Mouse (Mus musculus) T-helper 1 cell (primary cell): ENCODE measurements around the gene Fat3.

Source experiments
- in situ Hi-C: fragments of 300-600 bp; cut with MboI, MseI; formaldehyde crosslinking; loops from one replicate; pipeline ENCODE4 v1.15.1; 2025; ENCODE audit warnings: high pct_unique_total_duplicates

Fat3 gene

GRCm38 (mm10) chr9:16029066-16029465 is 472.0 kb downstream of the Fat3 start:
- in situ Hi-C loops: no loop called here

- in situ Hi-C loops: no loop called here
Observed at GRCm38 (mm10) chr9:16028394-16028911, 472.6 kb downstream of the Fat3 start.

- in situ Hi-C loops: no loop called here
Observed at GRCm38 (mm10) chr9:16026054-16026453, 475.0 kb downstream of the Fat3 start.

- in situ Hi-C loops: no loop called here
Observed at GRCm38 (mm10) chr9:16024706-16025105, 476.4 kb downstream of the Fat3 start.

GRCm38 (mm10) chr9:16014115-16014514 is 487.0 kb downstream of the Fat3 start:
- in situ Hi-C loops: no loop called here

- in situ Hi-C loops: no loop called here
Observed at GRCm38 (mm10) chr9:16011382-16011781, 489.7 kb downstream of the Fat3 start.

GRCm38 (mm10) chr9:16007516-16007915 is 493.6 kb downstream of the Fat3 start:
- in situ Hi-C loops: loop anchor here (10.0 kb wide), 1 partner anchor 1177 kb away; no protein-coding TSS in a partner anchor

GRCm38 (mm10) chr9:16002991-16003390 is 498.1 kb downstream of the Fat3 start:
- in situ Hi-C loops: loop anchor here (10.0 kb wide), 1 partner anchor 1182 kb away; no protein-coding TSS in a partner anchor

- in situ Hi-C loops: no loop called here
Observed at GRCm38 (mm10) chr9:15994762-15995161, 506.3 kb downstream of the Fat3 start.

- in situ Hi-C loops: no loop called here
Observed at GRCm38 (mm10) chr9:15994177-15994576, 506.9 kb downstream of the Fat3 start.

GRCm38 (mm10) chr9:15992158-15992846 is 508.8 kb downstream of the Fat3 start:
- in situ Hi-C loops: no loop called here

GRCm38 (mm10) chr9:15978317-15978716 is 522.8 kb downstream of the Fat3 start:
- in situ Hi-C loops: no loop called here

GRCm38 (mm10) chr9:15976959-15977663 is 524.0 kb downstream of the Fat3 start:
- in situ Hi-C loops: no loop called here

- in situ Hi-C loops: no loop called here
Observed at GRCm38 (mm10) chr9:15975999-15976398, 525.1 kb downstream of the Fat3 start.

- in situ Hi-C loops: no loop called here
Observed at GRCm38 (mm10) chr9:15972201-15972600, 528.9 kb downstream of the Fat3 start.

- in situ Hi-C loops: no loop called here
Observed at GRCm38 (mm10) chr9:15971393-15971792, 529.7 kb downstream of the Fat3 start.

GRCm38 (mm10) chr9:15964198-15964597 is 536.9 kb downstream of the Fat3 start:
- in situ Hi-C loops: no loop called here

- in situ Hi-C loops: no loop called here
Observed at GRCm38 (mm10) chr9:15962886-15963285, 538.2 kb downstream of the Fat3 start.

GRCm38 (mm10) chr9:15958224-15958787 is 542.8 kb downstream of the Fat3 start:
- in situ Hi-C loops: no loop called here

- in situ Hi-C loops: no loop called here
Observed at GRCm38 (mm10) chr9:15957816-15958215, 543.3 kb downstream of the Fat3 start.

GRCm38 (mm10) chr9:15955147-15955782 is 545.8 kb downstream of the Fat3 start:
- in situ Hi-C loops: no loop called here

- in situ Hi-C loops: no loop called here
Observed at GRCm38 (mm10) chr9:15954338-15954704, 546.8 kb downstream of the Fat3 start.
